ENCODE assay signal across 8 mouse cellular contexts in genomic region chr10:68089435-68090196, GRCm38 (mm10).
DNase-seq lines count a peak whose midpoint lies in the region; ATAC-seq lines count a peak whose summit lies in the region.

No protein-coding gene starts in this region.

- WGBS in lung, embryonic 16.5 days = 45% methylated on average over 15 of the region's 15 CpGs

- H3K27ac ChIP-seq in lung, embryonic 16.5 days (ENCODE audit: low read length) = peak overlapping the region; percentile 69

- H3K27me3 ChIP-seq in lung, embryonic 16.5 days (ENCODE audit: control insufficient read depth, insufficient read depth, low read depth, low read length) = no peaks in the 10 kb centered on the region

- intact Hi-C loops in heart, postnatal 25 days (cut with DNase I) = loop anchor here (2.0 to 5.0 kb wide), 3 partner anchors 39 to 87 kb away; no protein-coding TSS in a partner anchor

- H3K4me1 ChIP-seq in lung, embryonic 16.5 days (replicated peaks; ENCODE audit: control insufficient read depth, insufficient read depth, low read length) = peaks cover 36% of the 10 kb centered on the region

- no peak overlapping the region for H3K9ac ChIP-seq in lung, embryonic 16.5 days (ENCODE audit: low read length)

- H3K4me2 ChIP-seq in lung, embryonic 16.5 days (ENCODE audit: low read depth, low read length) = no peak overlapping the region

- peak; percentile 31; the same call in 1 of the 2 replicates for ATAC-seq in lung, embryonic 16.5 days (ENCODE audit: low read depth)

- H3K36me3 ChIP-seq in lung, embryonic 16.5 days (ENCODE audit: control insufficient read depth, insufficient read depth, low read length) = peaks cover 3% of the 10 kb centered on the region; the same call in 1 of the 2 replicates

- H3K9me3 ChIP-seq in lung, embryonic 16.5 days (ENCODE audit: control insufficient read depth, low read length) = no peaks in the 10 kb centered on the region

- DNase-seq in heart, adult 11 months = peak; percentile 85
- DNase-seq in heart, postnatal 25 days (ENCODE audit: low spot score) = no peak
- DNase-seq in B cell, adult 2 months = peak; percentile 19 to 21
- DNase-seq in c-Kit-positive CD71-positive TER-119-positive erythroid progenitor cells, embryonic 14.5 days (ENCODE audit: low spot score) = peak; percentile 22
- DNase-seq in layer of hippocampus, adult 8-10 months (ENCODE audit: low spot score in 2 of 2) = no peak
- no peak for DNase-seq in cerebellum, adult 8-10 months
- DNase-seq in ovary, postnatal 10 days (ENCODE audit: low spot score) = no peak

- no peak overlapping the region for H3K4me3 ChIP-seq in lung, embryonic 16.5 days (ENCODE audit: low read length)

Comparison
In these comparisons a context has a peak if more than half of its experiments do, and no peak if none do; other contexts are left out.
1. DNase-seq: peak in heart, adult 11 months (single experiment), B cell, adult 2 months (2 of 2) and c-Kit-positive CD71-positive TER-119-positive erythroid progenitor cells, embryonic 14.5 days (single experiment); none in heart, postnatal 25 days (single experiment), layer of hippocampus, adult 8-10 months (0 of 2), cerebellum, adult 8-10 months (single experiment) and ovary, postnatal 10 days (single experiment).